Mouse (Mus musculus) erythroblast, embryonic 14.5 days (primary cell): ENCODE results near the gene Gm38431.

Experiments
- GATA1 ChIP-seq: IDR thresholded peaks from 2 replicates; pipeline ENCODE4 v1.6.1; 2012; ENCODE audit warnings: low read length, inconsistent platforms, mixed read lengths
- TAL1 ChIP-seq: IDR thresholded peaks from 3 replicates; pipeline ENCODE4 v1.6.1; 2012; ENCODE audit warnings: low read length, inconsistent platforms, mixed read lengths

- TF ChIP-seq TAL1 (no peak), GATA1 (no peak)
Observed at GRCm38 (mm10) chr9:21033136-21033535, 58.7 kb downstream of the Gm38431 start.
